Mouse (Mus musculus): ENCODE measurements at regions not wholly inside any gene's neighbourhood (a gene's known extent, or its start where the extent isn't known, plus 50 kb on each side); places are given as distances from the start of the nearest gene placed in this dataset.
A peak's percentile ranks its signal among the peaks of the same experiment; 100 is the strongest.

GRCm38 (mm10) chr8:109012655-109013054, 481.2 kb upstream of the Pmfbp1 start:
- no peak for ATAC-seq (ENCODE audit: poor library complexity, severe bottlenecking)

DNA sequence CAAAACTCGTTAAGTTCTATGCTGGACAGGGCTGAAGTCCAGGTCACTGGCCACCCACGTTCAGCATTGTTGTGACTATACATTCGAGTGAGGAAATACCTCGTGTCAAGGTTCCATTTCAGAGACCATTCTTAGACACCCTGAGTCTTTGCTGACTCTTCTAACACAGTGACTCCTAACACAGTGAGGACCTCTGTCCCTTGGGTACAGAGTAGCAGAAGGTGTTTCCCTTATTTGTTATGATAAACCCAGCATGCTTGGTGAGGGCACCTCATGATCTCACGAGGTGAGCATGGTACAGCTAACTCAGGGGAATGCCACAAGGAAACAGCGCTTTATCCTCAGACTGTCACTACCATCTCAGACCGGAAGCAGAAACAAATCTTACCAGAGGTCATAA, 480.2 kb upstream of the Pmfbp1 start:
- ATAC-seq (ENCODE audit: poor library complexity, severe bottlenecking): no peak

- ATAC-seq (ENCODE audit: poor library complexity, severe bottlenecking): peak; percentile 88
Observed at GRCm38 (mm10) chr8:109014746-109015145, 479.1 kb upstream of the Pmfbp1 start.

GRCm38 (mm10) chr8:109019565-109019964, 474.3 kb upstream of the Pmfbp1 start:
- peak; percentile 59; the same call in 1 of the 2 replicates for ATAC-seq (ENCODE audit: poor library complexity, severe bottlenecking)

DNA sequence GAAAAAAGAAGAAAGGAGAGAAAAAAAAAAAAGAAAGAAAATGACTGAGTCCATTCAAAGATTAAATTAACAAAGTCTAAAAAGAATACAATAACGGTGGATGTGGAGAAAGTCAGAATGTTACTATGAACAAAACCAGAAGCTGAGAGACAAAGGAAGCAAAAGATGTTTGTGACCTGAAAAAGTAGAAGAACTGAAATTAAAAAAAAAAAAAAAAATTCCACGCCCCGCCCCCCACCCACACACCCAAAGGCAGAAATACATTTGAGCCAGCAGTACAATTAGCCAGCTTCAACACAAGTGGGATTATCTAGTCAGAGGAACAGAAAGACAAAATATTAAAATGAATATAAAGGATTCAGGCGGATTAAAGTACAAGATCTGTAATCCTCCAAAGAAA, 473.7 kb upstream of the Pmfbp1 start:
- no peak for ATAC-seq (ENCODE audit: poor library complexity, severe bottlenecking)

- no peak for ATAC-seq (ENCODE audit: poor library complexity, severe bottlenecking)
Observed at GRCm38 (mm10) chr8:109027923-109028322, 465.9 kb upstream of the Pmfbp1 start.

GRCm38 (mm10) chr8:109053608-109054007, 440.2 kb upstream of the Pmfbp1 start:
- ATAC-seq (ENCODE audit: poor library complexity, severe bottlenecking): no peak

- no peak for ATAC-seq (ENCODE audit: poor library complexity, severe bottlenecking)
Observed at GRCm38 (mm10) chr8:109059152-109059551, 434.7 kb upstream of the Pmfbp1 start.

DNA sequence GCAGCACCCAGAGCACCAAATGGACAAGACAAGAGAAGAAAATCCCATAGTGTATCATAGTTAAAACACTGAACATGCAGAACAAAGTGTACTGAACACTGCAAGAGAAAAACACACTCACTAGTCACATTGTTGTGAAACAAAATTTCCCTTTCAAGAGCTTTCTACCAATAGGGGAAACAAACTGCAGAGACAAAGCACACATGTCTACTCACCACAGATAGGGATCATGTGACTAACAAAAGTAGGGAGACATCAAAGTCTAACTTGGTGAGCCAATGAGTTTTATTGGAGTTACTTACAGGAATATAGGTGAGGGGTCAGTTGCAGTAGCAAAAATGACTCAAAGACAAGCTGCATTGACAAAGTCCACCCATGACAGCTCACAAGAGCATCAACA, 431.5 kb upstream of the Pmfbp1 start:
- ATAC-seq (ENCODE audit: poor library complexity, severe bottlenecking): no peak

- no peak for ATAC-seq (ENCODE audit: poor library complexity, severe bottlenecking)
Observed at GRCm38 (mm10) chr8:109073715-109074114, 420.1 kb upstream of the Pmfbp1 start.

DNA sequence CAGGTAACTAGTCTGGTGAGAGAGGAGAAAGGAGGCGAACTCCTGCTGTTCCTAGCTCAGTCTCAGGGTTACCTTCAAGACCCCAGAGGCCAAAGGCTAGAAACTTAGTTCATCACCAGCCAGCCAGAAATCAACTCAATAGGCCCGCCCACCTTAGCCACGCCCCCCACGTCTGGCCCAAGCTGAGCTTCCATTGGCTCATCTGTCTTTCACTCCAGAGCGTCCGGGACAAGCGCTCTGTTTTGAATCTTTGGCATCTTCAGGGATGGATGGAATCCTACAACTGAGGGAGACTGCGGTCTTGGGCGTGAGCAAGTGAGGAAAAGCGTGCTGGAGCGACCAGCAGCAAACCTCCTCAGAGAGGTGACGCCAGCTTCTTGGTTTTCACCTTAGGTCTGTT, 418.8 kb upstream of the Pmfbp1 start:
- ATAC-seq (ENCODE audit: poor library complexity, severe bottlenecking): no peak

GRCm38 (mm10) chr8:109079223-109079622, 414.6 kb upstream of the Pmfbp1 start:
- ATAC-seq (ENCODE audit: poor library complexity, severe bottlenecking): no peak

DNA sequence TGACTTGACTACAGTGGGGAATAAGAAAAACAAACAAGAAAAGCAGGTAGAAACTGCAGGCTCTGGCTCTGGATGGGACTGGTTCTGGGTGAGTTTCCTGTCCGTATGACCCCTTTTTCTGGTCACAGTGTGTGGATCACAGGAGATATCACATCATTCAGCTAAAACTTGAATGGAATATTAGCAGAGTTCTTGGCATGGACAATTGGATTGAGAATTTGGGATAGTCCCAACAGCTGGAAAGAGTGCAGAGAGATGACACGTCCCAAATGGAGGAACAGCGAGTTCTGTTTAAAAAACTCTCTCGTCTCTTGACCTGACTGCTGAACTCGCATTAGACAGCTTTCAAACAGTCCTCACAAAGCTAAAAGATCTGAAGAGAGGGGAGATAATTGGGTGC, 412.5 kb upstream of the Pmfbp1 start:
- no peak for ATAC-seq (ENCODE audit: poor library complexity, severe bottlenecking)

GRCm38 (mm10) chr8:109085134-109085533, 408.7 kb upstream of the Pmfbp1 start:
- no peak for ATAC-seq (ENCODE audit: poor library complexity, severe bottlenecking)

DNA sequence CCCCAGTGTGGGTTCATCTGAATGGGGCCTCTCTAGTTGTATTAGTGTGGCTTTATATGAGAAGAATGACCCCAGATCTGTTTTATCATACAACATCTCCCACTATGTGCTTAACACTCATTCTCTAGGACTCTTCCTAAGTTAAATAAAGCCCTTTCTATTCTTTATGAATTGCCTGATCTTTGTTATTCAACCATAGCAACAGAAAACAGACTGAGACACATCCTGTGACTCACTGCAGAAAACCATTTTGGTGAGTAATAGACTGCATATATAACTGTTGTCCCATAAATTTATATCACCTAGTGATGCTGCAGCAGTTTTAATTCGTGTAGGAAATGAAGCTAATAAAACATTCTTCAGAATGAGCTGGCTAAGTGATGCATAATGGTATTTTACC, 406.0 kb upstream of the Pmfbp1 start:
- no peak for ATAC-seq (ENCODE audit: poor library complexity, severe bottlenecking)

DNA sequence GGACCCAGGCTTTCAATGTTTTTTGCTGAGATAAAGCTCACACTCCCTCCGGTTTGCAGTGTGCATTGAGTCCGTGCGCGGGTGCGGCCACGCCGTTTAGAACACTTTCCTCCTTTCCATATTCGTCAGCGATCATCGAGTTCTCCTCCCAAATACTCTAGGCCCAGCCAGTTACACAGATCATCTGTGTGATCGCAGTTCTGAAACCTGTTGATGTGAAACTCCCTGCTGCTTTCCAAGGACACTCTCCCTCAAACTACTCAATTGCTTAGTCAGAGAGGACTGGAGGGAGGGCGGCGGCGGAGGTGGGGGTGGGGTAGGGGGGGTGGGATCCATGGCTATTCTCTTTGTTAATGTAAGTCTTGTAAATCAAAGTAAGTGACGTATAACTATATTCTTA, 394.2 kb upstream of the Pmfbp1 start:
- ATAC-seq (ENCODE audit: poor library complexity, severe bottlenecking): no peak

DNA sequence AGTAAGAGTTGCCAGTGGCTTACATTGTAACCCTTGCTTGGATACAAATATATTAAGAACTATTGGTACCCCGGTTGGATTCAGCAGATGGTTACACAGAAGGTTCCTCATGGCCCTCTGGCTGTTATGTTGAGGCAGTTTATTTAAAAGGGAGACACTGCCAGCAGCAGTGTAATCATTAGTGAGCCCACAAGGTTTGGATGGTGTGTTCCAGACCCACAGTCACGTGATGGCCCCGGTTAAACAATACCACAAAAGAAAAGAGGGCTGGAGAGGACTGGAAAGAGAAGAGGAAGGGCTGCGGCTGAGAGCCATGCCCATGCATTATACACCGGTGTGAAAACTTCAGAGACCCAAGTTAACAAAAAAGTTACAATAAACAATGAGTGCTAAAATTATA, 392.4 kb upstream of the Pmfbp1 start:
- no peak for ATAC-seq (ENCODE audit: poor library complexity, severe bottlenecking)

GRCm38 (mm10) chr8:109104798-109105326, 389.0 kb upstream of the Pmfbp1 start:
- ATAC-seq (ENCODE audit: poor library complexity, severe bottlenecking): no peak

GRCm38 (mm10) chr8:109105693-109106092, 388.1 kb upstream of the Pmfbp1 start:
- no peak for ATAC-seq (ENCODE audit: poor library complexity, severe bottlenecking)

GRCm38 (mm10) chr8:109106971-109107370, 386.9 kb upstream of the Pmfbp1 start:
- no peak for ATAC-seq (ENCODE audit: poor library complexity, severe bottlenecking)

- ATAC-seq (ENCODE audit: poor library complexity, severe bottlenecking): no peak
Observed at GRCm38 (mm10) chr8:109107762-109108161, 386.1 kb upstream of the Pmfbp1 start.

GRCm38 (mm10) chr8:109109390-109109789, 384.4 kb upstream of the Pmfbp1 start:
- ATAC-seq (ENCODE audit: poor library complexity, severe bottlenecking): no peak

DNA sequence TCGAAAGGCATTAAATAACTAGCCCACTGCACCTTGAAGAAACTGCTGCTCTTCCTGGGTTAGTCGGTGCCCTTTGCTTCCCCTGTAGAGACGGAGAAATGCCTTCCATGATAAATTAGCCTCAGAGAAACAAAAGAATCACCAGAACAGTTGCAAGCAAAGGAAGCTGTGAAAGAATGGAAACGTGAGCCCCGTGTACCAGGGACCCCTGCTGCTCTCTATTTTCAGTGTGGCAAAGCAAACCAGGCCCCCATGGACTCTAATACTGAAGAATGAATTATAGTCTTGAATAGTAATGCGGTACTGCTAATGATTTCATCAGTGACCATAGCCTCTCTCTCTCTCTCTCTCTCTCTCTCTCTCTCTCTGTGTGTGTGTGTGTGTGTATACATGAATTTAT, 372.1 kb upstream of the Pmfbp1 start:
- no peak for ATAC-seq (ENCODE audit: poor library complexity, severe bottlenecking)
